Mouse (Mus musculus) ES-E14 (cell line): ENCODE measurements around the gene Sucnr1.

Source experiments
- CHD2 ChIP-seq: IDR thresholded peaks from 2 replicates; pipeline ENCODE4 v1.6.1; 2014; ENCODE audit warnings: mild to moderate bottlenecking, low read depth, low read length, inconsistent platforms
- HCFC1 ChIP-seq: IDR thresholded peaks from 2 replicates; pipeline ENCODE4 v1.6.1; 2012; ENCODE audit warnings: low read length, inconsistent platforms, borderline replicate concordance; ENCODE audit not compliant: insufficient read depth
- MAFK ChIP-seq: IDR thresholded peaks from 2 replicates; pipeline ENCODE4 v1.6.1; 2014; ENCODE audit warnings: mild to moderate bottlenecking, low read depth, low read length, inconsistent platforms; ENCODE audit not compliant: insufficient read depth
- ZC3H11A ChIP-seq: IDR thresholded peaks from 2 replicates; pipeline ENCODE4 v1.6.1; 2012; ENCODE audit warnings: low read depth, mild to moderate bottlenecking, inconsistent platforms, low read length, borderline replicate concordance
- ZNF384 ChIP-seq: IDR thresholded peaks from 2 replicates; pipeline ENCODE4 v1.6.1; 2012; ENCODE audit warnings: low read depth, low read length, inconsistent platforms

DNA sequence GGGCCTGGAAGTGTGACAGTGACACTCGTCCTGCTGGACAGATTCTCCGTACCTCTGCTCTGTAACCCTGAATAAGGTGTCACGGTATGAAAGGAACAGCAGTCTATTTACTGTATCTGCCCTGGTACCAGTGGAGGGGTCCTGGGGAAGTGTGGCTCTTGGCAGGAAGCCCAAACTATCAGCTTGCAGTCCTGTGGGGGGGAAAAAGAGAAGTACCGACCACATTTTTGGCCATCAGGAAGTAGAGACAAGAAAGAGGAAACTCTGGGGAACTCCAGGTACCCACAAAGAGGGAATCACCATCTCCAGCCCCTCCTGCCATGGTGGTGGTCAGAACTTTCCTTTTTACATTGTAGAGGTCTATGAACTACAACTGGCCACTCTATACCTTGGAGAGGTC lies 1.1 kb upstream of the Sucnr1 start:
- TF ChIP-seq ZNF384 (no peak), ZC3H11A (no peak), CHD2 (no peak), MAFK (no peak), HCFC1 (no peak)
